Mouse (Mus musculus) cerebral cortex, adult 2 months (tissue): ENCODE measurements around the gene Traf5.

Experiments
- WGBS: fragments of 180-500 bp; shearing (Covaris S2); methylation state at CpG from one replicate; pipeline ENCODE4 v1.1.7; 2018; 5-methylcytosine and 5-hydroxymethylcytosine counted together

Gene Traf5

GRCm38 (mm10) chr1:191964773-191965481, 127.4 kb downstream of the Traf5 start:
- WGBS: 14% methylated on average over 13 of the region's 13 CpGs

DNA sequence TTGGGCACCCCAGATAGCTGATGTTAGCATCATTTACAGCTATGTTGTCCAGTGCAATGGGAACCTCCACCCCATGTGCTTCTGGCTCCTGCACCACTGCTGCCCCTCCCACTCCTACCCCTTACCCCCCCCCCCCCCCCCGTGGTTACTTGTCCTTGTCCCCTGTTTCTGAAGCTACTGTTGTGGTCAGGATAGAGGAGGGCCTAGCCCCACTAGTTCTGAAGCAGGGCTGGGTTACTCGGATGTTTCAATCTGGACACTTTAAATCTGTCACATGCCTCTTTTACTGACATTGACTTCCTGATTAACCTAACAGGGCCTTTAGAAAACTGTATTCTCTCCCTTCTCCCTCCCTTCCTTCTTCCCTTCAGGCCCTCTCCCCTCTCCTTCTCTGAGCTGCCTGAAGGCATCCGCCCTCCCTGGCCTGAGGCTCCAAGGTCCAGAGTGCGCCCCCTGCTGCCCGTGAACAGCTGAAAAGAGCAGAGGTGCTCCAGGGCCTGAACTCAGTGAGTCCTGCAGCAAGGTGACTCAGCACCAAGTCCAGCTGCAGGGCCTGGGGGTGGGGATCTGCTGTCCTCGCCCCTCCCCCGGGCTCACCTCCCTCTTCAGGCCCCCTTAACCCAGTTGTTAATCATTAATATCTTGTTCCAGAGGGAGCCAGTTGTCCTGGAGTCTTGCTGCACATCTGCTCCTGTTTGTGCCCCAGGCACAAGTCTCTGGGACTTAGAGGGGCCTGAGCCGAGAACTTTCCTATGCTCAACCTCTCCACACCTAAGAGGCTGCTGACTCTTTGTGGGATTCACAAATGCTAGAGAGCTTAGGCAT, 128.2 kb downstream of the Traf5 start:
- WGBS: 35% methylated on average over 8 of the region's 8 CpGs

- WGBS: 66% methylated on average over 3 of the region's 3 CpGs
These were observed 128.9 kb downstream of the Traf5 start for GRCm38 (mm10) chr1:191963413-191963812.

GRCm38 (mm10) chr1:191960946-191961345, 131.4 kb downstream of the Traf5 start:
- 65% methylated on average over 2 of the region's 2 CpGs for WGBS

DNA sequence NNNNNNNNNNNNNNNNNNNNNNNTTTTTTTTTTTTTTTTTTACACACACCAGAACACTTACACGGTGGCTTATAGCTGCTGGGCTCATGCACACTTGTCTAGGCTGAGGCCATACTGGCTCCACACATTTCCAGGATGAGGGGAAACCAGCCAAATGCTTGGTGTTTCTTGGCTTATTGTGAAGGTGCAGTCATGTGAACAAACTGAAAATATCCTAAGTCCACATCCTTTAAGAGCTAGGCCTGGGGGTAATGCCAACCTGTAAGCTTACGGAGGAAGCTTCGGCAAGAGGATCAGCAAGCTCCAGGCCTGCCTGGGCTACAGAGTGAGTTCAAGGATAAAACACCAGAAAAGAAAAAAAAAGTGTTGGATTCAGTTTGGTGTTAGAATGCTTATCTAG, 135.0 kb downstream of the Traf5 start:
- 51% methylated on average over 3 of the region's 3 CpGs for WGBS

GRCm38 (mm10) chr1:191956871-191957270, 135.5 kb downstream of the Traf5 start:
- 83% methylated on average over 2 of the region's 2 CpGs for WGBS

DNA sequence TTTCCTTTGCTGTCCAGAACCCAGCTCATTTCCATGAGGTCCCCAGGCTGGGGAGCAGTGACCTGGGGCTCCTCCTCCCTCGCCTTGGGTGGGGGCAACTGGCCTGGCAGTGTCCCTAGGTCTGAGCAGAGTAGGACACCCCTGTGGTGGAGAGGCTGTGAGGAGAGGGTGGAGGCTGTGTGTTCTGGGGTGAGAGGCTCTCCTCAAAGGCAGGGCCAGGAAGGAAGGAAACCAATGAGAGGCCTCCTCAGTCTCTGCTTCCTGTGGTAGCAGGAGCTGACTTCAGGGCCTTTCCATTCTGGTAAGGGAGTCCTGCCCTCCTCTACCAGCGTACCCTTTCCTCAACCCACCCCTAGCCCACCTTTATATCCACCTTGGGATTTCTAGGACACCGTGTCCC, 136.1 kb downstream of the Traf5 start:
- 83% methylated on average over 3 of the region's 3 CpGs for WGBS

DNA sequence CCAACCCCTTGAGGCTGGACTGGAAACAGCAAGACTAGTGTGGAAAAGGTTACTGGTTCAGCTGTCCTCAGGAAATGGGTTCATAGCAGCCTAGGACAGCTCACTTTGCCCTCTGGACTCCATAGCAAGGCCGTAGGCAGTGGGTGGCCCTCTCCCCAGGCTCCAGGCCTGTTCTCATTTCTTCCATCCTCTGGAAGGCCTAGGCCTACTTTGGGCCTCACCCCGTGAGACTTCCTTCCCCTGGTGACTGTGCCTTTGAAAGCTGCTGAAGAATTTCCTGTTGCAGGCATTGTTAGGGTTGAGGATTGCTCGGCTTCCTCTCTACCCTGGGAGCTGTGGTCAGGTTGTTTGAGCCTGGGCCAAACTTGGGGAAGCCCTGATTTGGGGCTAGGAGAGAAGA, 137.3 kb downstream of the Traf5 start:
- WGBS: 61% methylated on average over 3 of the region's 3 CpGs

DNA sequence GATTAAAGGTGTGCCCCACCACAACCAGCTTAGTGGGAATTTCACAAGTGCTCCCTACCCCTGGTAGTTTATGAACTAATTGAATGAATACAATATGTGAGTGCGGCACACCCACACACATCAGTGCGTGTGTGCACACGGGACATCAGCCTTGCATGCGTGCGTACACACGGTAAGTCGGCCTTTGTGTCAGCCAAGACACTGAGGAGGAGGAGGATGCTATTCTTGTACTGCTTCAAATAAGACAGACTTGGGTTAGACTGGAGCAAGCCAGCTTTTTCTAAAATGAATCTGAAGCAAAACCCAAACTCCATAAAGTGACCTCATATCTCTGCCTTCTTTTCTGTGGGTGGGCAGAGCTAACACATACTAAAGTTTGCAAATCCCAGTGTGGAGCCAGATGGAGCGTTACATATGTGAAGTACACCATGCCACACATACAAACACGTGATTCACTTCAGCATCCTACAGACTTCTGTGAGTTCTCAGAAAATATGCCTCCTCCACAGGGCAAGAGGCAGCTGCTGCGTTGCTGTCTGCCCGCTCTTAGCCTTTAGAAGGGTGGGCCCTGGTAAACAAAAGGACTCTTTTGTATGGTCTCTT, 139.5 kb downstream of the Traf5 start:
- WGBS: 48% methylated on average over 11 of the region's 11 CpGs

- WGBS: 37% methylated on average over 2 of the region's 2 CpGs
These were observed 141.7 kb downstream of the Traf5 start for GRCm38 (mm10) chr1:191950611-191951010.

- 77% methylated on average over 8 of the region's 8 CpGs for WGBS
These were observed 143.8 kb downstream of the Traf5 start for GRCm38 (mm10) chr1:191948600-191948999.

DNA sequence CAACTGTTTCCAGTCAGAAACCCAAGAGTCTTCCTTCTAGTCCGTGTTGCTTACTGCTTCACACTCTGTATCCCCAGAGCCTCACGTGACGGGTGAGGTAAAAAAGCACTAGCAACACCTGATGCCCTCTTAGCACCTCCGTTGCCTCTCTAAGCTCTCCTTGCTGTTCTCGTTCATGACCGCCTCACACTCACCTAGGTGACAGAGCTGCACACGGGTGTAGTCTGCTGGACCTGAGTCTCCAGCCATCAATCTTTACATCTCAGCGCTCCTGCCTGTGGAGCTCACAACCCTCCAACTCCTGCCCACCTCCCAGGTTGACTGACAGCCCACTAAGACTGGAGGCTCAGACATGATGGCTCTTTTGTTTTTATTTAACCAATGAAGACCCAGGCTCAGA, 144.6 kb downstream of the Traf5 start:
- WGBS: 86% methylated on average over 8 of the region's 8 CpGs
